Mouse (Mus musculus) kidney, embryonic 14.5 days (tissue): ENCODE measurements around the gene Serpina12. TPM values are rescaled to one million over a fixed set of nuclear protein-coding genes. Genes with fewer than 3 reads are reported as not detected.

ENCODE experiments used
- ATAC-seq: fragments of 200-750 bp; cut with Nextera tagmentation; 2 replicates; pipeline ENCODE4 v1.8.0; 2017; ENCODE audit warnings: moderate number of reproducible peaks, mild to moderate bottlenecking, moderate TSS enrichment, moderate library complexity; ENCODE audit not compliant: low FRiP score, low TSS enrichment
- H3K27ac ChIP-seq: fragments of 300-500 bp; sonication (generic); 2 replicates; pipeline ENCODE4 v1.5.1; 2014; ENCODE audit warnings: low read depth, mild to moderate bottlenecking, low read length, moderate library complexity, mixed read lengths
- H3K27me3 ChIP-seq: fragments of 300-500 bp; sonication (generic); 2 replicates; pipeline ENCODE4 v1.6.1; 2014; ENCODE audit warnings: mild to moderate bottlenecking, low read length; ENCODE audit not compliant: control insufficient read depth, insufficient read depth
- H3K36me3 ChIP-seq: fragments of 300-500 bp; sonication (generic); 2 replicates; pipeline ENCODE4 v1.6.1; 2014; ENCODE audit warnings: low read length, mixed read lengths; ENCODE audit not compliant: control insufficient read depth, insufficient read depth
- H3K4me1 ChIP-seq: fragments of 300-500 bp; sonication (generic); 2 replicates; pipeline ENCODE4 v1.6.1; 2014; ENCODE audit warnings: low read length, mixed read lengths; ENCODE audit not compliant: control insufficient read depth, insufficient read depth
- H3K4me2 ChIP-seq: fragments of 300-500 bp; sonication (generic); replicated peaks from 2 replicates; pipeline ENCODE4 v1.6.1; 2014; ENCODE audit warnings: low read depth, mild to moderate bottlenecking, low read length
- H3K4me3 ChIP-seq: fragments of 300-500 bp; sonication (generic); 2 replicates; pipeline ENCODE4 v1.5.1; 2014; ENCODE audit warnings: mild to moderate bottlenecking, low read length
- H3K9ac ChIP-seq: fragments of 300-500 bp; sonication (generic); 2 replicates; pipeline ENCODE4 v1.6.1; 2014; ENCODE audit warnings: low read depth, mild to moderate bottlenecking, low read length, moderate library complexity
- H3K9me3 ChIP-seq: fragments of 300-500 bp; sonication (generic); 2 replicates; pipeline ENCODE4 v1.6.1; 2016; ENCODE audit warnings: low read length; ENCODE audit not compliant: control insufficient read depth
- WGBS: fragments of 180-500 bp; shearing (Covaris S2); extraction: QIAGEN DNeasy Blood & Tissue Kit; methylation state at CpG from one replicate; pipeline ENCODE4 v1.1.7; 2014; 5-methylcytosine and 5-hydroxymethylcytosine counted together
- polyA plus RNA-seq: library from polyadenylated mRNA; unstranded; fragments of >200 nt; fragmentation: Nextera tagmentation; extraction: Ambion mirVana; gene quantifications from 2 replicates; pipeline ENCODE4 v1.2.1, GENCODE M21; 2014

Gene Serpina12
- not detected in 2 replicates for polyA plus RNA-seq

GRCm38 (mm10) chr12:104044343-104044742 is at the start of gene Serpina12:
Gene Serpina12 (minus strand): TSS chr12:104044443.
- Histone ChIP-seq H3K4me1 (no peaks in the 10 kb centered on the region), H3K36me3 (no peaks in the 10 kb centered on the region), H3K27me3 (no peaks in the 10 kb centered on the region), H3K9me3 (no peaks in the 10 kb centered on the region), H3K9ac (no peak within 1 kb of the TSS), H3K27ac (no peak within 1 kb of the TSS), H3K4me3 (no peak within 1 kb of the TSS), H3K4me2 (no peak within 1 kb of the TSS)
- no peak for ATAC-seq
- 79% methylated on average over 7 of the region's 7 CpGs for WGBS

- Histone ChIP-seq H3K36me3 (no peaks in the 10 kb centered on the region), H3K27ac (no peak overlapping the region), H3K4me3 (no peak overlapping the region), H3K27me3 (no peaks in the 10 kb centered on the region), H3K9ac (no peak overlapping the region), H3K4me2 (no peak overlapping the region), H3K4me1 (no peaks in the 10 kb centered on the region), H3K9me3 (no peaks in the 10 kb centered on the region)
- WGBS: 74% methylated on average over 1 of the region's 1 CpGs
- no peak for ATAC-seq
Observed at GRCm38 (mm10) chr12:104091303-104091702, 47.1 kb upstream of the Serpina12 start.

GRCm38 (mm10) chr12:104090119-104090518 is 45.9 kb upstream of the Serpina12 start:
- H3K4me2 ChIP-seq: no peak overlapping the region
- 83% methylated on average over 2 of the region's 2 CpGs for WGBS
- H3K4me3 ChIP-seq: no peak overlapping the region
- no peak overlapping the region for H3K9ac ChIP-seq
- no peaks in the 10 kb centered on the region for H3K36me3 ChIP-seq
- H3K4me1 ChIP-seq: no peaks in the 10 kb centered on the region
- H3K27me3 ChIP-seq: no peaks in the 10 kb centered on the region
- H3K27ac ChIP-seq: no peak overlapping the region
- no peaks in the 10 kb centered on the region for H3K9me3 ChIP-seq
- no peak for ATAC-seq

- H3K9ac ChIP-seq: no peak overlapping the region
- no peak overlapping the region for H3K4me2 ChIP-seq
- no peaks in the 10 kb centered on the region for H3K36me3 ChIP-seq
- no peaks in the 10 kb centered on the region for H3K4me1 ChIP-seq
- no peak overlapping the region for H3K27ac ChIP-seq
- no peaks in the 10 kb centered on the region for H3K9me3 ChIP-seq
- ATAC-seq: no peak
- no peak overlapping the region for H3K4me3 ChIP-seq
- WGBS: 58% methylated on average over 5 of the region's 5 CpGs
- no peaks in the 10 kb centered on the region for H3K27me3 ChIP-seq
Observed at GRCm38 (mm10) chr12:104072286-104072685, 28.0 kb upstream of the Serpina12 start.

GRCm38 (mm10) chr12:104071708-104072107 is 27.5 kb upstream of the Serpina12 start:
- Histone ChIP-seq H3K4me1 (no peaks in the 10 kb centered on the region), H3K27ac (no peak overlapping the region), H3K27me3 (no peaks in the 10 kb centered on the region), H3K36me3 (no peaks in the 10 kb centered on the region), H3K9me3 (no peaks in the 10 kb centered on the region), H3K4me2 (no peak overlapping the region), H3K9ac (no peak overlapping the region), H3K4me3 (no peak overlapping the region)
- ATAC-seq: no peak
- WGBS: 52% methylated on average over 1 of the region's 1 CpGs

GRCm38 (mm10) chr12:104069620-104070019 is 25.4 kb upstream of the Serpina12 start:
- no peak overlapping the region for H3K9ac ChIP-seq
- no peaks in the 10 kb centered on the region for H3K27me3 ChIP-seq
- WGBS: 6% methylated on average over 2 of the region's 2 CpGs
- ATAC-seq: peak; percentile 78
- no peak overlapping the region for H3K4me3 ChIP-seq
- no peaks in the 10 kb centered on the region for H3K9me3 ChIP-seq
- no peak overlapping the region for H3K4me2 ChIP-seq
- H3K27ac ChIP-seq: no peak overlapping the region
- no peaks in the 10 kb centered on the region for H3K4me1 ChIP-seq
- H3K36me3 ChIP-seq: no peaks in the 10 kb centered on the region

- Histone ChIP-seq H3K9ac (no peak overlapping the region), H3K27ac (no peak overlapping the region), H3K9me3 (no peaks in the 10 kb centered on the region), H3K4me1 (no peaks in the 10 kb centered on the region), H3K36me3 (no peaks in the 10 kb centered on the region), H3K4me2 (no peak overlapping the region), H3K27me3 (no peaks in the 10 kb centered on the region), H3K4me3 (peak overlapping the region; percentile 5; the same call in 1 of the 2 replicates)
- WGBS: 39% methylated on average over 4 of the region's 4 CpGs
- no peak for ATAC-seq
Observed at GRCm38 (mm10) chr12:104067549-104067948, 23.3 kb upstream of the Serpina12 start.

GRCm38 (mm10) chr12:104066241-104066640 is 22.0 kb upstream of the Serpina12 start:
- H3K27ac ChIP-seq: no peak overlapping the region
- no peak for ATAC-seq
- no peaks in the 10 kb centered on the region for H3K9me3 ChIP-seq
- no peak overlapping the region for H3K4me2 ChIP-seq
- H3K36me3 ChIP-seq: no peaks in the 10 kb centered on the region
- 25% methylated on average over 8 of the region's 8 CpGs for WGBS
- H3K4me3 ChIP-seq: no peak overlapping the region
- no peaks in the 10 kb centered on the region for H3K27me3 ChIP-seq
- no peak overlapping the region for H3K9ac ChIP-seq
- no peaks in the 10 kb centered on the region for H3K4me1 ChIP-seq

- H3K4me3 ChIP-seq: no peak overlapping the region
- H3K4me2 ChIP-seq: no peak overlapping the region
- no peak overlapping the region for H3K27ac ChIP-seq
- 83% methylated on average over 4 of the region's 4 CpGs for WGBS
- no peaks in the 10 kb centered on the region for H3K27me3 ChIP-seq
- no peak overlapping the region for H3K9ac ChIP-seq
- no peak for ATAC-seq
- no peaks in the 10 kb centered on the region for H3K36me3 ChIP-seq
- H3K4me1 ChIP-seq: no peaks in the 10 kb centered on the region
- no peaks in the 10 kb centered on the region for H3K9me3 ChIP-seq
Observed at GRCm38 (mm10) chr12:104064996-104065395, 20.8 kb upstream of the Serpina12 start.
